Mouse (Mus musculus) forebrain, postnatal 0 days (tissue): ENCODE results near the gene Zfp319. TPM values are rescaled to one million over a fixed set of nuclear protein-coding genes. Genes with fewer than 3 reads are reported as not detected.

Experiments
- ATAC-seq: fragments of 200-750 bp; cut with Nextera tagmentation; 2 replicates; pipeline ENCODE4 v1.8.0; 2017; ENCODE audit warnings: mild to moderate bottlenecking, moderate library complexity
- DNase-seq: peaks from one replicate; pipeline ENCODE4 v3.0.0-alpha.2; 2015
- H3K27ac ChIP-seq: fragments of 300-500 bp; sonication (generic); 2 replicates; pipeline ENCODE4 v1.5.1; 2014; ENCODE audit warnings: low read depth, mild to moderate bottlenecking, antibody characterized with exemption, low read length, moderate library complexity, mixed read lengths
- H3K27me3 ChIP-seq: fragments of 300-500 bp; sonication (generic); 2 replicates; pipeline ENCODE4 v1.6.1; 2014; ENCODE audit warnings: mild to moderate bottlenecking, low read length, mixed read lengths; ENCODE audit not compliant: insufficient read depth
- H3K36me3 ChIP-seq: fragments of 300-500 bp; sonication (generic); 2 replicates; pipeline ENCODE4 v1.6.1; 2014; ENCODE audit warnings: mild to moderate bottlenecking, moderate library complexity; ENCODE audit not compliant: insufficient read depth
- H3K4me1 ChIP-seq: fragments of 300-500 bp; sonication (generic); 2 replicates; pipeline ENCODE4 v1.6.1; 2014; ENCODE audit warnings: antibody characterized with exemption; ENCODE audit not compliant: insufficient read depth
- H3K4me2 ChIP-seq: fragments of 300-500 bp; sonication (generic); 2 replicates; pipeline ENCODE4 v1.6.1; 2014; ENCODE audit warnings: low read depth, mild to moderate bottlenecking, moderate library complexity
- H3K4me3 ChIP-seq: fragments of 300-500 bp; sonication (generic); 2 replicates; pipeline ENCODE4 v1.5.1; 2014; ENCODE audit warnings: low read depth, low read length, mixed read lengths
- H3K9ac ChIP-seq: fragments of 300-500 bp; sonication (generic); 2 replicates; pipeline ENCODE4 v1.6.1; 2014; ENCODE audit warnings: mild to moderate bottlenecking
- H3K9me3 ChIP-seq: fragments of 300-500 bp; sonication (generic); 2 replicates; pipeline ENCODE4 v1.6.1; 2016; ENCODE audit warnings: low read length
- CTCF ChIP-seq: sonication (generic); IDR thresholded peaks from 2 replicates; pipeline ENCODE4 v1.5.1; 2016; ENCODE audit warnings: antibody characterized with exemption, control low read depth, low read depth
- WGBS: fragments of 180-500 bp; shearing (Covaris S2); extraction: QIAGEN DNeasy Blood & Tissue Kit; methylation state at CpG from one replicate; pipeline ENCODE4 v1.1.7; 2014; 5-methylcytosine and 5-hydroxymethylcytosine counted together
- polyA plus RNA-seq: library from polyadenylated mRNA; unstranded; fragments of >200 nt; fragmentation: Nextera tagmentation; extraction: Ambion mirVana; gene quantifications from 2 replicates; pipeline ENCODE4 v1.2.1, GENCODE M21; 2015
- total RNA-seq: library from RNA; depleted of rRNA; stranded (reverse); fragments of >200 nt; gene quantifications from 2 replicates; pipeline ENCODE4 v1.2.3, GENCODE M21; 2014

Gene Zfp319
- total and polyA plus RNA-seq, 2 experiments from 2014 or later: 13.4 to 15.7 TPM

DNA sequence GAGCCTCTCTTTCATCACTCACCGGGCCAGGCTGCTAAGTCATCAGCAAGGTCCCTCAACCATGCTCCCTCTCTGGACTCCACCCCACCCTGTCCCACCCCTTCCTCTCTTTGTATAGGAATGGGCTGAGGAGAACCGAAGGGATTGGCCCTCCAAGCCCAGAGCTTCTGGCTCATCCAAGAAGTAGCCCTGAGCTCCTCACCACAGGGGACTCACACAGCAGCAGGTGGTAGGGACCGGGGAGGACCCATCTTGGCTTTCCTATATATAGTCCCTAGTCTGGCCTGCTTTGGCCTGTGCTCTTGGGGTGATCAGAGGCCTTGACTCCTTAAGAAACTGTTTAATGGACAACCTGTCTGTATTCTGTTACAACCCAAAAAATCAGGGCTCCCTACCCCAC is 42.7 kb upstream of the Zfp319 start:
- Histone ChIP-seq H3K36me3 (peaks cover 10% of the 10 kb centered on the region; the same call in 1 of the 2 replicates), H3K9ac (no peak overlapping the region), H3K4me2 (no peak overlapping the region), H3K4me1 (no peaks in the 10 kb centered on the region), H3K4me3 (no peak overlapping the region), H3K27me3 (no peaks in the 10 kb centered on the region), H3K9me3 (no peaks in the 10 kb centered on the region), H3K27ac (no peak overlapping the region)
- ATAC-seq (no peak), DNase-seq (no peak)
- no peak for TF ChIP-seq CTCF
- 91% methylated on average over 3 of the region's 3 CpGs for WGBS

DNA sequence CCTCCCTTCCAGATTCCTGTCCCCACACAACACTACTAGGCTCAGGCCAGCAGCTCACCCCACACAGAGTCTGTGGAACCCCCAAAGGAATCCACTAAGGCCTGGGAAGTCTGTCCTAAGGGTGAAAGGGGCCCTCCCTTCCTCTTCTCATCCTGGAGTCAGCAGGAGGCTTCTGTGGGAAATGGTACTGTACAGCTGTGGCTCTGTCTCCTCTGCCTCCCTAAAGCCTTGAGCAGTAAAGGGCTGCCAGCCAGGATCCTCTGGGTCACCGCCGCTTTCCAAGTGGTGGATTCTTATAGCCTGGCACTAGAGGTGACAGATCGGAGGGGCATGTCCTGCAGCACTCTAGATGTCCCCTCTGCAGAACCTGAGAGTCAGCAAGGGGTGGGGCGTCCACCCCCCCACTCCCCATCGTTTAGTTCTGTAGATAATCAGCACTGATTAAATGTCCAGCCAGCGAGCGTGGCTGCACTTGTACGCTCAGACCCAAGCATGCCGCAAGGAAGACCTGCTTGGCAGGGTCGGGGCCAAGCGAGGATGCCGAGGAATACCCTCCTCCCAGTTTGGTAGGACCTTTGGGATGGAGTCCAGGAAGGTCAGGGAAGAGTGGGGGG is 41.7 kb upstream of the Zfp319 start:
- no peak for ATAC-seq

DNA sequence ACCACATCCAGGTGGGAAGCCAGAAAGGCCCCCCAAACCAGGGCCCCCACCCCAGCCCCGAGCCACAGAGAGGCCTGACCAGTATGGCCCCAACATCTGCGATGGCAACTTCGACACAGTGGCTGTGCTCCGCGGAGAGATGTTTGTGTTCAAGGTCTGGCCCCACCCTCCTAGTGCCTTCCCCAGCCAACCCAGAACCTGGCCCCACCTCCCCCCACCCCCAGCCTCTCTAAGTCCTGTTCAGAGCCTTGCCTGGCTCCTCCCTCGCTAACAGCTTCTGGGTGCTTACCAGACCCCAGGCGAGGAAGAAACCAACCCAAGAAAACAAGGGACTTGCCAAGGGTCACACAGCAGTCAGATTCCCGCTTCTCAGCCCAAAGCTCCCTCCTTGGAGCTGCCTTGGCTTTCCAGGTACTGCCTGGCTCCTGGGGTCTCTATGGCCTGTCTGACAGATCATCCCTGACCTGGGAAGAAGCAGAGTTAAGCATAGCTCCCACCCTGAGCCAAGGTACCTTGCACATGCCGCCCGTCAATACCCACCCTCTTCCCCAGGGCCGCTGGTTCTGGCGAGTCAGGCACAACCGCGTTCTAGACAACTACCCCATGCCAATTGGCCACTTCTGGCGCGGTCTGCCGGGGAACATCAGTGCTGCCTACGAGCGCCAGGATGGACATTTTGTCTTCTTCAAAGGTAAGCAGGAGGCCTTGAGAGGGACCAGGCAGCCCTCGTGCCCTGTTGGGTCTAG is 38.0 kb upstream of the Zfp319 start:
- no peak for DNase-seq
- H3K4me1 ChIP-seq: no peaks in the 10 kb centered on the region
- no peak for ATAC-seq
- no peak overlapping the region for H3K4me3 ChIP-seq
- TF ChIP-seq CTCF: no peak
- H3K9ac ChIP-seq: no peak overlapping the region
- H3K4me2 ChIP-seq: no peak overlapping the region
- 63% methylated on average over 20 of the region's 20 CpGs for WGBS
- H3K27ac ChIP-seq: no peak overlapping the region
- H3K27me3 ChIP-seq: no peaks in the 10 kb centered on the region
- H3K9me3 ChIP-seq: no peaks in the 10 kb centered on the region
- peaks cover 19% of the 10 kb centered on the region for H3K36me3 ChIP-seq

More for the DNA sequence above, 41.7 kb upstream of the Zfp319 start:
- no peak overlapping the region for H3K4me3 ChIP-seq
- DNase-seq: no peak
- no peaks in the 10 kb centered on the region for H3K27me3 ChIP-seq
- no peaks in the 10 kb centered on the region for H3K9me3 ChIP-seq
- H3K4me1 ChIP-seq: no peaks in the 10 kb centered on the region
- TF ChIP-seq CTCF: no peak
- no peak overlapping the region for H3K27ac ChIP-seq
- WGBS: 88% methylated on average over 12 of the region's 12 CpGs
- no peak overlapping the region for H3K9ac ChIP-seq
- H3K36me3 ChIP-seq: peaks cover 10% of the 10 kb centered on the region; the same call in 1 of the 2 replicates
- H3K4me2 ChIP-seq: no peak overlapping the region

DNA sequence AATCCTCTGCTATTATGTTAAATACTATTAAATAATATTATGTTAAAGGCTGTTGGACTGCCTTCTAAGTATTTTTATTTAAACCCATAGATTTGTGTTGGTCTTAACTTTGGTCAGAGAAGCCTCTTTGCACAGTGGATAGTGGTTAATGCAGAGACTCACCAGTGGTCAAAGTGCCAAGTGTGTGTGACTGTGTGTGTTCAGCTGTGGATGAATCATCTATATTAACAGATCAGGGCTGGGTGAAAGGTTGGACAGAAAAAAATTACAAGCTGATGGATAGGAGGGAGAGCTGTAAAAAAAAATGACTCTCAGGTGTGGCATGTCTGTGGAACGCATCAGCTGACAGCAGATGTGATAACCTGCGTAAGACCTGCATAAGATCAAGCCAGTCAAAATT is 32.1 kb upstream of the Zfp319 start:
- H3K9ac ChIP-seq: no peak overlapping the region
- H3K4me1 ChIP-seq: peaks cover 5% of the 10 kb centered on the region; the same call in 1 of the 2 replicates
- H3K9me3 ChIP-seq: no peaks in the 10 kb centered on the region
- DNase-seq: no peak
- H3K4me2 ChIP-seq: no peak overlapping the region
- H3K27ac ChIP-seq: no peak overlapping the region
- WGBS: 98% methylated on average over 2 of the region's 2 CpGs
- H3K36me3 ChIP-seq: peaks cover 9% of the 10 kb centered on the region; the same call in 1 of the 2 replicates
- no peaks in the 10 kb centered on the region for H3K27me3 ChIP-seq
- H3K4me3 ChIP-seq: no peak overlapping the region
- no peak for ATAC-seq
- TF ChIP-seq CTCF: no peak

DNA sequence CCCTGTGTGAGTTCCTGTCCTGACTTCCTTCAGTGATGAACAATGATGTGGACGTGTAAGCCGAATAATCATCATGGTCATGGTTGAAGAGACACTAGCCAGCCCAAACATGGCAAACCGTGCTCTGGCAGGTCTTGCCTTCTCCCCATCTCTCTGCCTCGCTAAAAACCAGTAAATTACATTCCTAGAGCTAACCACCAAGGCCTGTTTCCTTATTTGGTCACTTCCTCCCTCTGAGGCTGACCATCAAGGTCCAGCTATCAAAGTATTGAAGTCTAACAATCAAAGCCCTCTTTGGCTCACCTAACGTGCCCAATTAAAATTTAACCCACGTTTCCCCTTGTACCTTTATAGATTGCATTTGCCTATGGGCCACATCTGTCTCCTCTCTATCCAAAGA is 30.5 kb upstream of the Zfp319 start:
- Histone ChIP-seq H3K27ac (no peak overlapping the region), H3K4me3 (no peak overlapping the region), H3K9ac (no peak overlapping the region), H3K27me3 (no peaks in the 10 kb centered on the region), H3K4me2 (no peak overlapping the region), H3K4me1 (peaks cover 5% of the 10 kb centered on the region; the same call in 1 of the 2 replicates), H3K9me3 (no peaks in the 10 kb centered on the region), H3K36me3 (no peaks in the 10 kb centered on the region)
- no peak for TF ChIP-seq CTCF
- DNase-seq: no peak
- no peak for ATAC-seq
- WGBS: 80% methylated on average over 6 of the region's 6 CpGs

DNA sequence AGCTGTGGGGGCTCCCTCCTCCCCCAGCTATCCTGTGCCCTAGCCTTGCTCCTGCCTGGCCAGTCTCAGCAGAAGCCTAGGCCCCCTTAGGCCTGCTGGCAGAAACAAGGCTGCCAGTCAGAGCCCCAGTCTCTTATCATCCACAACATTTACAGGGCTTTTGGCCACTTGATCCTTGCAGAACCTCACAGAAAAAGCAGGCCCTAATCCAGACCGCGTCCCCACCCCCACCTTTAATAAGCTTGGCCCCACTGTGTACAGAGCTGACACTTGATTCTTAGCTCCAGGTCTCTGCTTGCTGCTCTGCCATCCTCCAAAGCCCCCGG is 29.2 kb upstream of the Zfp319 start:
- no peak overlapping the region for H3K9ac ChIP-seq
- no peaks in the 10 kb centered on the region for H3K27me3 ChIP-seq
- H3K36me3 ChIP-seq: no peaks in the 10 kb centered on the region
- 75% methylated on average over 3 of the region's 3 CpGs for WGBS
- H3K4me2 ChIP-seq: no peak overlapping the region
- no peak for ATAC-seq
- H3K4me1 ChIP-seq: peaks cover 5% of the 10 kb centered on the region; the same call in 1 of the 2 replicates
- H3K9me3 ChIP-seq: no peaks in the 10 kb centered on the region
- no peak for DNase-seq
- 0 out of 2 replicates have a peak overlapping the region, but pooled peaks have one; percentile 21 for H3K27ac ChIP-seq
- TF ChIP-seq CTCF: no peak
- no peak overlapping the region for H3K4me3 ChIP-seq
